Mouse (Mus musculus) liver, embryonic 14.5 days (tissue): ENCODE measurements around the gene Apon. TPM values are rescaled to one million over a fixed set of nuclear protein-coding genes. Genes with fewer than 3 reads are reported as not detected.

Experiments
- ATAC-seq: fragments of 200-750 bp; cut with Nextera tagmentation; 2 replicates; pipeline ENCODE4 v1.8.0; 2017; ENCODE audit warnings: moderate number of reproducible peaks, mild to moderate bottlenecking, moderate library complexity; ENCODE audit not compliant: insufficient read depth
- DNase-seq, 3 experiments: peaks; one replicate each; pipeline ENCODE4 v3.0.0-alpha.2; 2012 to 2013; ENCODE audit warnings: low read depth in 3 of 3, low spot score in 3 of 3
- H3K27ac ChIP-seq: fragments of 300-500 bp; sonication (generic); 2 replicates; pipeline ENCODE4 v1.5.1; 2014; ENCODE audit warnings: moderate library complexity, mild to moderate bottlenecking, control low read depth, inconsistent platforms
- H3K27me3 ChIP-seq: fragments of 300-500 bp; sonication (generic); 2 replicates; pipeline ENCODE4 v1.6.1; 2014; ENCODE audit warnings: mild to moderate bottlenecking, low read length, moderate library complexity; ENCODE audit not compliant: control insufficient read depth, insufficient read depth
- H3K36me3 ChIP-seq: fragments of 300-500 bp; sonication (generic); replicated peaks from 2 replicates; pipeline ENCODE4 v1.6.1; 2014; ENCODE audit warnings: low read depth; ENCODE audit not compliant: control insufficient read depth, insufficient read depth
- H3K4me1 ChIP-seq, 2 experiments: fragments of 200-500 bp in 1 of 2; fragments of 300-500 bp in 1 of 2; sonication (generic) in 1 of 2; replicated peaks; 2 replicates each; pipeline ENCODE4 v1.6.1; 2012 to 2014; ENCODE audit warnings: antibody characterized with exemption in 1 of 2, inconsistent platforms in 1 of 2, low read length in 1 of 2; ENCODE audit not compliant: control insufficient read depth in 2 of 2, insufficient read depth in 2 of 2
- H3K4me2 ChIP-seq: fragments of 300-500 bp; sonication (generic); 2 replicates; pipeline ENCODE4 v1.6.1; 2014; ENCODE audit warnings: low read depth, mild to moderate bottlenecking, control low read depth, moderate library complexity
- H3K4me3 ChIP-seq, 2 experiments: fragments of 200-500 bp in 1 of 2; fragments of 300-500 bp in 1 of 2; sonication (generic) in 1 of 2; 2 replicates each; pipeline ENCODE4 v1.5.1; 2012 to 2014; ENCODE audit warnings: low read depth in 2 of 2, low read length in 2 of 2, mild to moderate bottlenecking in 2 of 2, control low read depth in 1 of 2, inconsistent platforms in 1 of 2, moderate library complexity in 1 of 2; ENCODE audit not compliant: insufficient read depth in 1 of 2
- H3K9ac ChIP-seq: fragments of 300-500 bp; sonication (generic); replicated peaks from 2 replicates; pipeline ENCODE4 v1.6.1; 2014; ENCODE audit warnings: mild to moderate bottlenecking, control low read depth, moderate library complexity
- H3K9me3 ChIP-seq: fragments of 300-500 bp; sonication (generic); 2 replicates; pipeline ENCODE4 v1.6.1; 2016; ENCODE audit warnings: low read length, mixed read lengths; ENCODE audit not compliant: control insufficient read depth
- CTCF ChIP-seq: IDR thresholded peaks from 2 replicates; pipeline ENCODE4 v1.5.1; 2016; ENCODE audit warnings: antibody characterized with exemption, low read depth, control low read depth
- EP300 ChIP-seq: IDR thresholded peaks from 2 replicates; pipeline ENCODE4 v1.6.1; 2016; ENCODE audit warnings: antibody characterized with exemption, low read depth
- WGBS: fragments of 180-500 bp; shearing (Covaris S2); extraction: QIAGEN DNeasy Blood & Tissue Kit; methylation state at CpG from one replicate; pipeline ENCODE4 v1.1.7; 2014; ENCODE audit not compliant: insufficient replicate concordance; 5-methylcytosine and 5-hydroxymethylcytosine counted together
- polyA plus RNA-seq, 2 experiments: library from polyadenylated mRNA; depleted of rRNA in 1 of 2; stranded (reverse) in 1 of 2; unstranded in 1 of 2; fragments of >200 nt; fragmentation: Nextera tagmentation in 1 of 2; extraction: Ambion mirVana in 1 of 2; gene quantifications; 2 replicates each; pipeline versions ENCODE4 v1.2.1 to v1.2.3; 2012 to 2014

The Apon gene
- polyA plus RNA-seq (2012; rRNA removed) (0.73 and 1.1 TPM in 2 replicates), polyA plus RNA-seq (2014; fragmentation: Nextera tagmentation; extraction: Ambion mirVana) (0.52 and 0.58 TPM in 2 replicates)

GRCm38 (mm10) chr10:128253677-128254255, at the start of gene Apon:
TSS of gene Apon (plus strand) at chr10:128254096.
- peaks cover 0 to 6% of the 10 kb centered on the region in 2 experiments; a peak in 1 of 4 replicates for H3K4me1 ChIP-seq
- 71% methylated on average over 4 of the region's 4 CpGs for WGBS
- peaks cover 36% of the 10 kb centered on the region for H3K36me3 ChIP-seq
- DNase-seq (no peak), ATAC-seq (no peak)
- no peak within 1 kb of the TSS for H3K27ac ChIP-seq
- no peak within 1 kb of the TSS for H3K9ac ChIP-seq
- H3K4me3 ChIP-seq: no peak within 1 kb of the TSS
- no peaks in the 10 kb centered on the region for H3K27me3 ChIP-seq
- H3K9me3 ChIP-seq: no peaks in the 10 kb centered on the region
- TF ChIP-seq EP300: no peak
- H3K4me2 ChIP-seq: no peak within 1 kb of the TSS

DNA sequence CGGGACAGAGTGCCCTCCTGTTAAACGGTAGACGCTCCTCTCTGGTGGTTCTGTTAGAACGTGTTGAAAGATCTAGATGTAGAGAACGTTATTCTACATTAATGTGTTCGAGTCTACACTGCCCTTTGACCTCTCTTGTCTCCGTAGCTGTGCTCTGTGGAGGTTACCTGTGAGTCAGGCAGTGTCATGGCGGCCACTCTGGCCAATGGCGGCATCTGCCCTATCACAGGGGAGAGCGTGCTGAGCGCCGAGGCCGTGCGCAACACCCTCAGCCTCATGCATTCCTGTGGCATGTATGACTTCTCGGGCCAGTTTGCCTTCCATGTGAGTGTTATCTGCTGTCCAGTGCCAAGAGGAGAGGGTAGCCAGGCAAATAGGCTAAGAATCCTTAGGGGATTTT, 49.0 kb upstream of the Apon start:
- Histone ChIP-seq H3K4me2 (no peak overlapping the region), H3K9me3 (no peaks in the 10 kb centered on the region), H3K9ac (no peak overlapping the region), H3K4me1 (no peaks in the 10 kb centered on the region; a peak in 1 of 4 replicates), H3K27ac (no peak overlapping the region), H3K36me3 (no peaks in the 10 kb centered on the region), H3K27me3 (no peaks in the 10 kb centered on the region), H3K4me3 (no peak overlapping the region)
- 76% methylated on average over 15 of the region's 15 CpGs for WGBS
- no peak for TF ChIP-seq EP300
- no peak for TF ChIP-seq CTCF
- ATAC-seq: 0 out of 2 replicates have a peak, but pooled peaks have one; percentile 9
- DNase-seq: no peak

GRCm38 (mm10) chr10:128208326-128208725, 45.6 kb upstream of the Apon start:
- no peaks in the 10 kb centered on the region for H3K27me3 ChIP-seq
- H3K4me1 ChIP-seq: peaks cover 11 to 13% of the 10 kb centered on the region in 2 experiments
- TF ChIP-seq EP300 (no peak), CTCF (no peak)
- H3K4me2 ChIP-seq: no peak overlapping the region
- no peak overlapping the region for H3K27ac ChIP-seq
- H3K36me3 ChIP-seq: no peaks in the 10 kb centered on the region
- no peaks in the 10 kb centered on the region for H3K9me3 ChIP-seq
- 82% methylated on average over 10 of the region's 10 CpGs for WGBS
- DNase-seq (no peak), ATAC-seq (no peak)
- no peak overlapping the region for H3K4me3 ChIP-seq
- no peak overlapping the region for H3K9ac ChIP-seq

- TF ChIP-seq EP300 (no peak), CTCF (no peak)
- Histone ChIP-seq H3K4me1 (peaks cover 13% of the 10 kb centered on the region in 2 experiments), H3K4me2 (no peak overlapping the region), H3K36me3 (no peaks in the 10 kb centered on the region), H3K27me3 (no peaks in the 10 kb centered on the region), H3K4me3 (no peak overlapping the region), H3K9me3 (no peaks in the 10 kb centered on the region), H3K27ac (no peak overlapping the region), H3K9ac (no peak overlapping the region)
- WGBS: 84% methylated on average over 11 of the region's 11 CpGs
- no peak for ATAC-seq
- DNase-seq: no peak
Measured at GRCm38 (mm10) chr10:128209311-128210009, 44.4 kb upstream of the Apon start.

GRCm38 (mm10) chr10:128210131-128210530, 43.8 kb upstream of the Apon start:
- H3K4me1 ChIP-seq: peaks cover 13% of the 10 kb centered on the region in 2 experiments
- no peaks in the 10 kb centered on the region for H3K27me3 ChIP-seq
- no peaks in the 10 kb centered on the region for H3K36me3 ChIP-seq
- H3K4me3 ChIP-seq: no peak overlapping the region
- H3K9me3 ChIP-seq: no peaks in the 10 kb centered on the region
- no peak overlapping the region for H3K27ac ChIP-seq
- WGBS: 81% methylated on average over 2 of the region's 2 CpGs
- H3K9ac ChIP-seq: no peak overlapping the region
- no peak for TF ChIP-seq EP300
- TF ChIP-seq CTCF: no peak
- DNase-seq (no peak), ATAC-seq (no peak)
- peak overlapping the region; percentile 97 for H3K4me2 ChIP-seq
